Mouse (Mus musculus): ENCODE measurements at regions not wholly inside any gene's neighbourhood (a gene's known extent, or its start where the extent isn't known, plus 50 kb on each side); places are given as distances from the start of the nearest gene placed in this dataset.

DNA sequence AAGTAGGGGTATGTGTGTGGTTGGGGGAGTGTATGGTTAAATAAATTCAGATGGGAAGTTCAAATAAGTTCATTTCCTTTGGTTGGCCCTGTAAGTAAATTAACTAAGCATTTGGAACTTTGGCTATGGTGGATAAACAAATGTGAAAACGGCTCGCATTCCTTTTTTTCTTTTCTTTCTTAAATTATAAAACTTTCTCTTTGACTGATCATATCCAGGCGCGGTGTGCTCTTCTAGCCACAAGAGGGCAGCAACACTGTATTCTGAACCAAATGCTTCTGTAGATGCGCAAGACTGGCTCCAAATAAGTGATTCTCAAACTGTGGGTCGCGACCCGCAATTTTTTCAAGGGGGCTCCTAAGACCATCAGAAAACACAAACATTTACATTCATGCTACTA lies 1028.6 kb downstream of the 9330182O14Rik start:
- peak; percentile 86 for TF ChIP-seq CTCF (IDR thresholded peaks at IDR 0.05; ENCODE audit: low read depth)
- TF ChIP-seq EP300 (optimal IDR thresholded peaks at IDR 0.05): no peak

Data from stomach, postnatal 0 days (tissue).